Mouse (Mus musculus) CD8-positive naive resting alpha-beta T cell, adult 2 months (primary cell): ENCODE measurements around the gene Wdfy2.
"Not testable (repeated sequence)": the region's sequence is repeated elsewhere in the genome, so short reads cannot be mapped to it uniquely, and the experiment has no call there.

ENCODE experiments used
- DNase-seq, 2 experiments: peaks; one replicate each; pipeline ENCODE4 v3.0.0; 2022; ENCODE audit warnings: low read depth in 2 of 2, low spot score in 2 of 2

Wdfy2 gene

DNA sequence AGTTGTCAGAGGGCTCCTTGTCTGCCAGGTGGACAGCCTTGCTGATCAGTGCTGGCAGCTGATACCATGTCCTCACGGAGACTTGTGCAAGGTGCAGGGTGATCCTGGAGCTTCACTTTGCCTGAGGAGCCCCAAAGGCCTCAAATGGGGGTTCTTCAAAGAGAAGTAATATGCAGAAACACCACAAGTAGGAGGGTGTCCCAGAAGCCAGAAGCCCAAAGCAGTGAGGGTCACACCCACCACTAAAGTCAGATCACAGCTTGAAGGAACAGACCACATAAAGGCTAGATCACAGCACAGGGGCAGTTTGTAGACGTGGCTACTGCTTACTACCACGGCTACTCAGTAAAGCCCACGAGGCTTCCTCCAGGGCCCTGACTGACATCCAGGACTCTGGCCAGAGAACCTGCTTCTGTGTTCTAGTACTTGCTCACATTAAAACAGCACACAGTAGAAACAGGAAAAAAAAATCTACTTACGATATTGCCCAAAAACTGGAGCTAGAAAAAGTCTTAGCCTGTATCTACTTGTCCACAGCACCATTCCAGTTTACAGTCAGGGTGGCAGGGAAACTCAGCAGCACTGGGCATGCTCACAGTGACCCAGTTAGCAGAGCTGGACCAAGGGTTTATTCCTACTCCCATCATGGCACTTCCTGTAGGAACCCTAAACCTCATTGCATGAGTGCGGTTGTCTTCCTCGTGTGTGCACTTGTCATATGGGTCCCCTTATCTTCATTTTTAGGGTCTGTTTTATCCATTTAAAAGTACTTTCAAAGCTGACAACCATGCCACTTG lies 41.4 kb downstream of the Wdfy2 start:
- DNase-seq = no peak

DNA sequence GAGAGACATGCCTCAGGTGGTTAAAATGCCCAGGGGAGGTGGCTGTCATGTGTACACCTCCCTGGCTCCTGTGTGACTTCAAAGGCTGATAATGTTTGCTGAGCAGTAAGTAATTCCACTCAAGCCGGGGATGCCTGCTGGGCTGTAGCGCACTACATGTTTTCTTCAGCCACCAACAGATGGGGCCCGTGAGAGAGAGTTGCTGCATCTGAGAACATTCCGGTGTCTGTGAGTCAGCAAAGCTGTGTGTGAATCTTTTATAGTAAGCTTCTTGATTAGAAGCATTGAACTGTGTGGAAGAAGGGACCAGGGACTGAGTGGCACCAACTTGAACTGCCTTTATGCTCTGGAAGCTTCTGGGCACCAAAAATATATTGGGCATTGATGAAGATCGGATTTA lies 42.0 kb downstream of the Wdfy2 start:
- peak; percentile 27 to 51 for DNase-seq

DNA sequence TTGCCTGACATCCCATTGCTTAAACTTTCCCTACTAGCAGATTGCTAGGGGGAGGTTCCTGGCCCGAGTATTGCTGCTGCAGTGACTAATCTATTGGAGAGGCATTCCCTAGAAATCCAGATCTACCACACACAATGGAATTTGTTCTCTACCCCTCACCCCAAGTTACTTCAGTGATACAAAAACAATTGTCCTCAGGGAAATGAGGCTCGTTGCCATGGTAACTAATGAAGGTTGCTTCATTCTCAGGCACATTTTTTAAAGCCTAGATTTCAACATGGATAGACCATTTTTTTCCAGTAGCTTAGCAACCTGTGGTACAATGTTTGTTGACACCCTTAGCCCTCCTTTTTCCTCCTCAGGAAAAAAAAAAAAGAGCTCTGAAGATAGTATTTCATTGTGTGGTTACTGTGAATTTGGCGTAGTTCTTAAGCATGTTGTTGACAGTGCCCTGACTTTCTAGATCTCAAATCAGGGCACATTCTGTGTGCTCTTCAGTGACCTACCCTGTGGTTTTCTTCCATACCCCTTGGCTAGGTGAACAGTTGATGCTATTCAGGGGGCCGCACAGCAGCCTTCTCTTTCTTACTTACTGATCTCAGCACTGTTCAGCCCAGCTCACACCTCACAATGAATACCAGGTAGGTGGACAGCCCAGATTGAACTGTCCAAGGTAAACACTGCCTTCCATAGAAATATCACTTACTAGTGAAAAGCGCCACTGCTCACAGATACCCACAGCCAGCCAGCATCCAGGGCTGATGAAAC lies 42.8 kb downstream of the Wdfy2 start:
- no peak for DNase-seq

DNA sequence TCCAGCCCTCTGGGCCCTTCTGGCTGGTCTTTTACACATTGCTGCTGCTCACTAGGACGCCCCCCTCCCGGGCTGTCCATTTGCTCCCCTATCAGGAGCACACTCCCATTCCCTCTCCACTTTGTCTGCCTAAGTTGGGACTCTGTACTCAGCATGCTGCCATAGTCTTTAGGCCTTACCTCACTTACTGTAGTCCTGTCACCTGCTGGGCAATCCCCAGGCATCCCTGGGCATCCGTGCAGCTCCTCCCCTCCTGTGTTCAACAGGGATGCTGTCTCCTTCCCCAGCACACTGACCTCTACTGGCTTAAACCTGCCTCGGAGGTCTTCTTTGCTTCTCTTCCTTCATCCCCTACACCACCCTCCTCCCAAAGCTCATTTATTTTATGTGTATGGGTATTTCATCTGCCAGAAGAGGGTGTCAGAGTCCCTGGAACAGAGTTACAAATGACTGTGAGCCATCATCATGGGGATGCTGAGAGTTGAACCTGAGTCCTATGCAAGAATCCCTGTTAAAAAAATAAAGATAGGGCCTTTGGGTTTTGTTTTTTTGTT lies 44.7 kb downstream of the Wdfy2 start:
- DNase-seq = no peak

DNA sequence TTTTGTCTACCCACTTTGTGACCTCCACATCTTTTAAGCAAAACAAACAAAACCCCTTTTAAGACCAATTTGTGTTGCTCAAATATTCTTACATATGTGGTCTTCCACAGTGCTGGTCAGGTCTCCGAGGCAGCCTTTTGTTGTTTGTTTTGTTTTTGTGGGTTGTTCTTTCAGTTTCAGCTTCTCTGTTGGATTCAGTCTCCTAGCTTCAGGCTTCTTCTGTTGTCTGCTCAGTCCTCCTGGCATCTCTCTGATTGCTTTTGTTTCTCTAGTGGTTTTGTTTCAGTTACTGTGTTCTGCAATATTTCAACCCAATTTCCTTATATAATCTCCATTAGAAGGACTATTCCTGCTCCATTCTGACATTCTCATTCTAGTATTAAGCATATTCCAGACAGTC lies 46.1 kb downstream of the Wdfy2 start:
- no peak for DNase-seq

DNA sequence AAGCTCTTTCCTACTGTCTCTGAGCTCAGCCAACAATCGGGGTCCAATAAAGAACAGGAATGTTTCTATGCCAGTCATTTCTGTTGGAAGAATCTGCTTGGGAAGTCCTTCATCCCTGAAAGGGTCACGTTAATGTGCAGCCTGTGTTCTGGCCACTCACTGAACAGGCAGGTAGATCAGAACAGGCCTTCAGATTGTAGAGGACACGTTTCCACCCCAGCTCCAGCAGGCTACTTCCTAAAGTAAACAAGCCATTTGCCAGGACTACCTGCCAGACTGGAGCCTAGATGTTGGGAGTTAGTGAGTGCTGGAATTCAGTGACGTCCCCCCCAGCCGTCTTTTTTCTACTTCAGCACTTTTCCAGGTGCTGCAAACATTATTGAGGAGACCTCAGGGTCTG lies 46.7 kb downstream of the Wdfy2 start:
- no peak for DNase-seq

DNA sequence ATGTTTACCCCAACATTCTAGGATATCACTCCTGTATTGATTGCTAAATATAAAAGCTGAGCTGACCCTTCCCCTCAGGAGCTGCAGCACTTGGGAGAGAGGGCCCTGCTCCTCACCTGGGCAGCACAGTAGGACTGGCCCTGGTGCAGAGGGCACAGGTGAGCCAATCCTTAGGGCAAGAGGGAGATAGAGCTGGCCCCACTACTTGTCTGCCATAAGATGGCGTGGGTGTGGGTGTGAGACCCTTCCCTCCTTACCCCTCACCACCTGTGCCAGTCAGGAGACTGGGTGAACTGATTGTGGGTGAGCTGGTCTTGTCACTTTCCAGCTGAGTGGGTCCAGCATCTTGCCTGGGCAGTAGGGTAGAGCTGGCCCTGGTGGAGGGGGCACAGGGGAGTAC lies 47.2 kb downstream of the Wdfy2 start:
- DNase-seq = no peak

DNA sequence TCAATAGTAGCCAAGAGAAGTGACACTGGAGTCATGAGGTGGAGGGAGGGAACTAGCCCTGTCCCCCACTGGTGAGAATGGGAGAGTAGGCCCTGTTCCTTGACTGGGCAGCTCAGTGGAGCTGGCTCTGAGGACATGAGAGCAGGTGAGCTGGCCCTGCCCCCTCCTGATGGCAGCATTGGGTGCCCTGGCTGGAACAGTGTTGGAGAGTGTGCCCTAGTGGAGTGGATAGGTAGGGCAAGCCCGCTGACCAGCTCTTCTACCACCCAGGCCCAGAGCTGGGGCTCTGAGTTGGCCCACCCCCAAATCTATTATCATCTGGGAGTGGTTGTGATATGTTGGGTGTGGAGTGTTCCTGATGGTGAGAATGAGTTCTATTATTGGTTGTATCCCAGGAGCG lies 47.7 kb downstream of the Wdfy2 start:
- no peak for DNase-seq

DNA sequence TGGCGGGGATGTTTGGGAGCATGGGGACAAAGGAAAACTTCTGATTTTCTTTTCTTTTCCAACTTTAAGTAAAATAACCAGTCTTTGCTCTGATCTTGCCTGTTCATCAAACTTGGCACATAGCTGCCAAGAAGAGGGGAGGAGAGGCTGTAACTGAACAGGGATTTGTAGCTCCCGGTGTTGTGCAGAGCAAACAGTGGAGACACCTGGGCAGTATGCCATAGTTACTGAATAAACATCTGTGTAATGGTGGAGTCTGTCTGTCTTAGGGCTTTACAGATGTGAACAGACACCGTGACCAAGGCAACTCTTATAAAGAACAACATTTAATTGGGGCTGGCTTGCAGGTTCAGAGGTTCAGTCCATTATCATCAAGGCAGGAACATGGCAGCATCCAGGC lies 53.9 kb downstream of the Wdfy2 start:
- DNase-seq = no peak

DNA sequence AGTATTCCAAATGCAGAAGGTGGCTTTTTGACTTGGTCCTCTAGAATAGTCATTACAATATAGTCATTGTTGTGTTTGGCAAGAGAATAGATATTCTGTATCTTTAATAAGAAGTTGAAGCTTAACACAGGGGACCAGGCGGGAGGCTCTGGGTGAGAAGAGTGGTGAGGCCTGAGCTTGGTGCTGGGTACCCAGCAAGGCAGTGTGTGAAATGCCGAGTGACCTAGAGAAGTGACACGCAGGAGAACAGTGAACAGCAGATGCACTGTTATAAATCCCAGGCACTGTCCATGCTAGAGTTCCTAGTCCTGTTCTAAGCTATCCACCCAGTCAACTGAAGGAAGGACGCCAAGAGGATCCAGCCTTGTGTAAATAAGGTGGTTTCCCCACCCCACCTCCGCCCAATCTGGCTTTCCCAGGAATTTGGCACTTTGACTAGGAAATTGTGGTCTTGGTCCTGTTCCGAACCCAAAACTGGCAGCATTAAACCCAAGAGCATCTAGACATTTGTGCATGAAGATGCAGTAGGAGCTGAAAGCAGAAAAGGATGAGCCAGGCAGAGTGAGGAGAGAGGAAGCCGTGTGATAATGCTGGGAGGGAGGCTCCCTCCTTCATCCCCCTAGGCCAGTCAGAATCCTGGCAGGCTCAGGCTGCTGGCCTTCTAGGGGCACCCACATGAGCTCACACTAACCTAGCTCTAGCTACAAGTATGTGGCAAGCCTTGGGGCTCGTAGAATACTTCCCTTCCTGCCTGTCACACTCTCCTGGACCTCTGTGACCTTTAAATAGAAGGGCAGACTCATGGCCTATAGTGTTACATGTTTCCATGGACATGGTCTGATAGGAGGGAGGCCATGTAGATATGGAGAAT lies 55.5 kb downstream of the Wdfy2 start:
- no peak for DNase-seq

DNA sequence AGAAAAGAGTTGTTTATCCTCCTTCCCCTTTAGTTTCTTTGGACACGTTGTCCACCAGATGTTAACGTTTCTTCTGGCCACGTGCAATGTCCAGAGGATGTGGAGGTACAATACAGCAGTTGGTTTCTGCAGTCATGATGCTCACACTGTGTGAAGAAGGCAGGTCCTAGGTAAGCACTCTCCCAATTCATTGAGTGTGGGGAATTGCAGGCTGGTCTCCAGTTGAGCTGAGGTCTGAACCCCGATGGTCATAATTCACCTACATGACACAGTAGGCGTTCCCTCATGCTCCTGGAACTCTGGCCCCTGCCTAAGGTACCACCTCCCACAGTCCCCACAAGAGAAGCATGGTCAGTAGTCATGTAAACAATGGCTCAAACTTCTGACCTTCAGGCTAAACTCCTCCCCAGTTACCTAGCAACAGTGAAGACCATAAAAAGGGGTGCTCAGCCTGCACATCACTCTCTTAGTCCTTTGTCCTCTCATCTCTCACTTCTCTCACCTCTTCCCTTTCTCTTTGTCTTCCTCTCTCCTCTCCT lies 56.2 kb downstream of the Wdfy2 start:
- DNase-seq = not testable (repeated sequence)

DNA sequence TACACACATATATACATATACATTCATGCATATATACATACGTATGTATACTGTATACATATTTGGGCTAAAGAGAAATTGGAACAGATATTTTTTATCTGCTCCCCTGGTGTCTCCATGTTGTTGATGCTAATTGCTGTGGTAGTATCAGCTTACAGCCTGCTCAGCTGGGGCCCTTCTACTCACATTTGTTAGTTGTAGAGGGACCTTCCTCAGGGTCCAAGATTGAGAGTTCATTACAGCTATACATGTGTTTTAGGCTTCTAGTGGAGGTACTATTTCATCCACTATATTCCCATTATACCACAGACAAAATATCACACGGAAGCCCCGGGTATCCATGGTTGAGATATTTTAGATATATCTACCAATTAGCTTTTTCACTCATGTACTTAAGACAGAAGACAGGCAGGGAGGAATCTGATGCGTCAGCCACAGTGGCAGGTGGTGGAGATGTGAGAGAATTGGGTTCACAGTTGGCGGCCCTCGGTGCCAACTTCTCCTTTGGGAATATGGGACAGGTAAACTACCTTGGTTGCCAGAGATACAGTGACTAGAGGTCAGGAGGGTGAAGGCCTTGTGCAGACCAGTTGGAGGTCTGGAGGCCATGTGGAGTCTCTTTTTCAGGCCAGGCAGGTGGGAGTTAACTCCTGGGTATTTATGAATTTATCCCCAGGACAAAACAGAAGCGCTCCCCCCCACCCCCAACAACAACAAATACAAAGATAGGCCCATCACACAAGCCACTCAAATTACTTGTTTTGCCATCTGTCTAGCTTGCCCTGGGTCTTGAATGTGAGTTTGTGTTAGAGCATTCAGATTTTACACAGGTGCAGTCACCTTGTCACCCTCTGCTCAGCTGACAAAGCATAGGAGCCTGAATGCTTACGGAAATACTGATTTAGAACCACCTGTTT lies 57.7 kb downstream of the Wdfy2 start:
- DNase-seq = no peak

DNA sequence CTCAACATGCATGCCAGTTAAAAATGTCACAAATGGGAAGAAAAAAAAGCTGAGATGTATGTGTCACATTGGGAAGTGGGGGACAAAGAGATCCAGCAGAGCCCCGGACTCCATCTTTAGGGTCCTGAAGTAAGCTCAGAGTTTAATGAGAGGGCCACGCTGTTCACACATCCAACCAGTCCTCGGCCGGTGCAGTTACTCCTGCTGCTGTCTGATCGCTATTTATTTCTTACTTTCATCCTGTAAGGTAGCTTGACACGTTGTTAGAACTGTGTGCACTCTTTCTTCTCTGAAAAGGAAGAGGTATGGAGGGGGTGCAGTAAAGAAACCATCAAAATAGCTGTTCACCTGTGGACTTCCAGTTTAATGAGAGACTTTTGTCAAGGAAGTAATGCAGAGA lies 60.6 kb downstream of the Wdfy2 start:
- DNase-seq = no peak

DNA sequence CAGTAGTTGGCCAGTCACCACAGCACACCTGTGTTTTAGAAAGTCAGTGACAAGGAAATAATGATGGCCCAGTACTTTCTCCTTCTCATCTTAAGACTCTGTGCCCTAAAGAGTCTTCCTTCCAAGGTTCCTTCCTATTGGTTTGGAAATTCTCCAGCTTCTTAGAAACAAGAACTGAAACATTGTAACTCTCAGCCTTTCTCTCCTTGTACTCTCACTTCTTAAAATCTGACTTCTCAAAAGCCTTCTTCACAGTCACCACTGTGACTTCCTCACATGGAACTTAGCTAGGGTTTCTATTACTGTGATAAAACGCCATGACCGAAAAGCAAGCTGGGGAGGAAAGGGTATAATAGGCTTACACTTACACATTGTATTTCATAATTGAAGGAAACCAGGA lies 70.4 kb downstream of the Wdfy2 start:
- DNase-seq = no peak

DNA sequence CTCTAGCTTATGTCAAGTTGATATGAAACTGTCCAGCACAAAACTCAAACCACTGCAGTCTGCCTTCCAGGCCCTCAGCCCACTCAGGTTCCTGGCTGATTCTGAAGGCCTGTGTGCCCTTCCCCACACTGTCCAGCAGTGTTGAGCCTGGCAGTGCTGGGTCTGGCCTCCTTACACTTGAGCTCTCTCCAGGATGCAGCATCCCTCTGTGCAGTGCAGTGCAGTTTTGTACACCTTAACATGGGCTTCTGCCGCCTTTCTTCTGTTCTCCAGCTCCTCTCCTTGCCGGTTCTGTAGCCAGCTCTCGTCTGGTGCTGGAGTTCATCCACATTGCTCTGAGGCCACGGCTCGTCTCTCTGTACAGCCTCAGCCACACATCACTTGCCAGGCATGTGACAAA lies 71.1 kb downstream of the Wdfy2 start:
- no peak for DNase-seq

DNA sequence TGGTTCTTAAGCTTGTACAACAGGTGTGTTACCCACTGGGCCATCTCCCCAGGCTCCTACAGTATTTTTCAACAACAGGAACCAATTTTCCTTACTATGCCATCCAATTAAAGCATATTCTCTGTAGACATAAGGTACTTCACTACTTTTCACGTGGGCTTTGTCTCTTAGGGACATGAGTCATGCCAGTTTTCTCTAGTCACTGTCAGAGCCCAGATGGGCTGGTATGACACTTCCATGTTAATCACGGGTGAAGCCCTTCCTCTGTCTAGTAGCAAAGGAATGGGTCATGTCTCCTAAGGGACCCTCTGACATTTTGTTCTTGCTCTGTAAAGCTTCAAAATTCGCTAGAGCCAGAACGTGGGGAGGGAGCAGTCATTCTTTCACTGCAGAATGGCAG lies 73.4 kb downstream of the Wdfy2 start:
- no peak for DNase-seq

DNA sequence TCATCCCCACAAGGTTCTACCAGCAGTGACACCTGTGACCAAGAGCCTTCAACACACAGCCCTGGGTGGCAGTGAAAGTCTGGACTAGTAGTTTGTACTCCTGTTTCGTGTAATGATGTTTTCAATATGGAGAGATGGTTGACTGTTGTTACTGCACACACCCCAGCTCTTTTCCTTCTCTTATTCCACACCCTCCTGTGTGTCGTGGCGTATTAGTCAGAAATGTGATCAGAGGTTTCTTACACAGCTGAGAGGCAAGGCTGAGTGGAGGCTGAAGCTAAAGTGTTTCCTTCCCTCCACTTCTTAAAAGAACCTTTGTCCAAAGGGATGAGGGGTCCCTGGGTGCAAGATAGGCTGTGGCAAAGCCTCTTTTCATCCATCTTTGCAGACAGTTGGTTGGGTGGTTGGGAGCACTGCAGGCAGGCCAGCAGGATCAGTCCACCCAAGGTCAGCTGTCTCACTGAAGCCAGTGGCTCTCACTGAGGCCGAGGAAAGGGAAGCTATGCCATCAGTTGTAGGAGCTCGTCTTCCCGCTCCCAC lies 77.7 kb downstream of the Wdfy2 start:
- no peak for DNase-seq

DNA sequence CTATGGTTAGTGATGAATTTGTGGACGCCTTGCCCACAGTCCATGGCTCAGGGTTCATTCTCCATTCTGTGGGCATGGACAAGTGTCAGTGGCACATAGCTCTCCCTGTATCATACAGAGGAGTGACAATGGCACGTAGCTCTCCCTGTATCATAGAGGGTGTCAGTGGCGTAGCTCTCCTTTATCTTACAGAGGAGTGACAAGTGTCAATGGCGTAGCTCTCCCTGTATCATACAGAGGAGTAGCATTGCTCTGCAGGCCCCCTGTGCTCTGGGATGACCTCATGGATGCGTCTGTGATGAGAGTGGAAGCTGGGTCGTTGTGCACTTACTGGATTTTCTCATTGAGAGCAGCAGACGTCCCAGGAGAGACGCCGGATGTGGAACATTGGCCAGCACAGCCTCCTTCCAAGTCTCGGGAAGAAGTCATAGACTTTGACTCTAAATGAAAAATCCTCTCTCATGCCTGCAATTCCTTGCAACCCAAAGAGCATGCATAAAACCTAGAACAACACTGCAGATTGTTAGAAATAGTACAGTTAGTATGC lies 79.1 kb downstream of the Wdfy2 start:
- DNase-seq = no peak

DNA sequence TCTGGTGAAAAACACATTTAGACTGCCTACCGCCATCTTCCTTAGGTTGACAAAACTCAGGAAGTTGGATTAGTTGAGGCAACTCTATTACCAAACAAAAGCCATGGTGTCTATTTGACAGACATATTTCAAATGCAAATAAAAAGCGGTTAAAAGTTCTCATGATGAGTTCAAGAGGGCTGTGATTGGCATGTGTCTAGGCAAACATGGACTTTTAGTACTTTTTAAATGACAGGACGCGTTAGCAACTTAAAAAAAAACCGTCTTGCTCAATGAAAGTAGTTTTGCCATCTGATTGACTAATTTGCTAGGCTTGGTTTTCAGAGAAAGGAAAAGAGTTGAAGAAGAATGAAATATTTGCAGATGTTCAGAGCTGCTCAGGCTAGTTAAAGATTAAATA lies 83.9 kb downstream of the Wdfy2 start:
- DNase-seq = no peak

DNA sequence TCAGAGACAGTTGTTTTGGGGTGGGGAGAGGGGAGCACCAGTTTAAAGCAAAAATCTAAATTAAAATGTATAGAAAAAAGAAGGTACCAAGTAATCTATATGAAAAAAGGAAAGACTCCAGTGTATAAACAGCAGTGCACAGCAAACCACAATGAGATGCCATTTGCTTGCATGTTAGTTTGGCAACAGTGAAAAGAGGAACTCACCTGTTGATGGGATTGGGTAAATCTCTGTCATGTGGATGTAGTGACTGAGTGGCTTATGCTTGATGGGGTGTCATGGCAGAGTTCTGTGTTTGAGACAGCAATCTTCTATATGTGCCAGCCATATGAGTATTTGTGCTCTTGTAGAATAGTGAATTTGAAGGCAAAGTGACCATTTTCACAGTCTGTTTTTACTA lies 85.2 kb downstream of the Wdfy2 start:
- no peak for DNase-seq
